Mouse (Mus musculus) thymus, adult 2 months (tissue): Measurements from ENCODE around the gene Snrnp48.

ENCODE experiments used
- CTCF ChIP-seq: fragments of 200-500 bp; IDR thresholded peaks from 2 replicates; pipeline ENCODE4 v1.5.1; 2012; ENCODE audit warnings: mild to moderate bottlenecking, control low read depth, low read length, moderate library complexity, borderline replicate concordance; ENCODE audit not compliant: control insufficient read depth, poor library complexity, insufficient read depth; ENCODE audit errors: extremely low read depth
- POLR2A ChIP-seq: fragments of 200-500 bp; IDR thresholded peaks from 2 replicates; pipeline ENCODE4 v1.6.1; 2012; ENCODE audit warnings: mild to moderate bottlenecking, low read length, control low read depth, moderate library complexity; ENCODE audit not compliant: control insufficient read depth, poor library complexity, insufficient read depth; ENCODE audit errors: extremely low read depth

DNA sequence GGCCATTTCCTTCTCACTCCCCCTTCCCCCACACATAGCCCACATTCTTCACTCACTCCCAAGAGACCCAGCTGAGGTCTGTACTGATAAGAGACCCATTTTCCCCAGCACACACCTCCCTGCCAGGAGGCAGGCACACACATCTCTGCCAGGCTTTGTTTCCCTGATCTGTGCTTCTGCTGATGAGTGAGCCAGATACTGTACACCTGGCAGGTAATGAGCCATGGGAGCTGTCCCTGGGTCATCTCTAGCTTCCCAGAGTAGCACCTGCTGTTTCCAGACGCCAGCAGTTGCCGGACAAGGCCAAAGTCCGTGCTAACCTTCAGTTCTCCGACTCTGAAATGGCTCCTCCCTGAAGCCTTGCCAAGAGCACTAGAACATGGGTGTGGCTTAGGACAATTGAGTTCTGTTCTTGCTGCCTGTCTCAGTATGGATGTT is 34.0 kb upstream of the Snrnp48 start:
- TF ChIP-seq CTCF, result no peak
- TF ChIP-seq POLR2A, result no peak
